Mouse (Mus musculus): ENCODE measurements around the gene Atg4c.

The Atg4c gene

GRCm38 (mm10) chr4:99193810-99194582, at the start of gene Atg4c:
Gene Atg4c (plus strand): TSS chr4:99193934.
- peak; percentile 74 to 81 for DNase-seq (ENCODE audit: low spot score in 2 of 2)

DNA sequence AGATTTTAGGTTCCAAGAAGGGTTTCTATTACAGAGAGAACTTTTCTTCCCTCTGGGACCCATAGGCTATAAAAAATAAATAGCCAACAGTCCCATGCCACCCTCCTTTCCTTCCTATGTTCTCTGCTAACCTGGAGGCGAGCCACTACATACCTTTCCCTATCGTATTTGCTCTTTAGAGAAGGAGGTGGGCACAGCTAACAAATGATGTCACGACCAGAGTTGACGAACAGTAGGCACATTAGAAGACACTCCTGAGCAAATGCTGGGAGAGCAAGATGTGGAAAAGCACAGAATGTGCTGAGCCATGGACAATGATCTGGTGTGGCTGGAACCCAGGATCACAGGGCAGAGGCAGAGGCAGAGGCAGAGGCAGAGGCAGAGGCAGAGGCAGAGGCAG, 42.3 kb upstream of the Atg4c start:
- no peak for DNase-seq (ENCODE audit: low spot score in 2 of 2)

GRCm38 (mm10) chr4:99151885-99152558, 41.7 kb upstream of the Atg4c start:
- DNase-seq (ENCODE audit: low spot score in 2 of 2): peak; percentile 21 to 56

DNA sequence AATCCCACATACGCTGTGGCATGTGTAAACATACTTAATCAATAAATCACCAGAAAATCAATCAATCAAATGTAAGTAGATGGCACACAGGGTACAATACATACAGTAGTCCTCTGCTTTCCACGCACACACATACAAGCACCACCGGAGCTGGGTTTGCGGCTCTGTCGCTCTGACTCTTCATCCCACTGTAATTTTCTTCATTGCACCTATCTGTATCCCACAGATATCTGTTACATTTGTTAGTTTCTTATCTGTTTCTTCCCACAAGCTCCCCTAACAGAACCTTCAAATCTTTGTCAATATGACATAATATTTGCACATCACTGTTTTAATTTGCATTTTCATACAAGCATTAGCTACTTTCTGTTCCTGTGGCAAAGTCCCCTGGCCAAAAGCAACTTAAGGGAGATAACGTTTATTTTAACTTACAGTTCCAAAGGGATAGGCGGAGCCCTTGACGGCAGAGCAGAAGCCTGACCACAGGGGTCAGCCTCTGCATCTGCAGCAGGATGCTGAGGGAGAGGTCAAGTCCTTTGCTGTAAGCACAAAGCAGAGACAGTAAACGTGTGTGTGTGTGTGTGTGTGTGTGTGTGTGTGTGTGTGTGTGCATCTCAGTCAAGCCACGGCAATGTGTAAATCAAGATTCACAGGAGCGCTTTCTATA, 37.0 kb upstream of the Atg4c start:
- DNase-seq (ENCODE audit: low spot score in 2 of 2): no peak

DNA sequence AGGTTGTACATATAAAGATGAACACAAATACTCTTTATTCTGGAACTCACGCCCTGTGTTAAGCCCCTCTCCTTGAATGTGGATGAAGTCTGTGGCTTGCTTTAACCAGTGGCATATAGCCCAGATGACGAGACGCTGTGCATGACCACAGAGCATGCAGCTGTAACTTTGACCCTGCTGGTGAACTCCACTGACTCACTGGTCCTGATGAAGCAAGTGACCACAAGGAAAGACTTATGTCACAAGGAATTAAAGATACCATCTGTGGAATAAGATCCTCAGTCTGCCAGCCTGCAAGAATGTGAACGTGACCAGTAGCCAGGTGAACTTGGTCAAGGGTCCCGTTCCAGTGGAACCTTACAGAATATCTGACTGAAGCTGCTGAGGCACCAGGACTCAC, 35.2 kb upstream of the Atg4c start:
- no peak for DNase-seq (ENCODE audit: low spot score in 2 of 2)

DNA sequence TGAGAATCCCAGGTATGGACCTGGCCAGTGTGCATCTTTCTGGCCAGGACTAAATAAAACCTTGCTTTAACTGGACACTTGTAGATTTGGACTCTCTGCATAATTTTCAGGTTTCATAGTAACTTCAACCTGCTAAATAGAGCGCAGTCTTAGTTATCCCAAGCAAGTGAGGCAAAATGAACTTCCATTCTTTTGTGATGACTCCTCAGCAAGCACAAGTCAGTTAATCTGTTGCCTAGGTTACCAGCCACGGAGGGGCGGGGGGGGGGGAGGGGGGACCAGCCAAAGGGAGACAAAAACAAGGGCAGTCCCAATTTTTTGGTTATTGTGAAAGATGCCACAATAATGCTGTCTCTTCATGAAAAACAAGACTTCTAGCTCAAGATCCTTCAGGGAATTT, 33.3 kb upstream of the Atg4c start:
- no peak for DNase-seq (ENCODE audit: low spot score in 2 of 2)

- DNase-seq (ENCODE audit: low spot score in 2 of 2): no peak
Observed at GRCm38 (mm10) chr4:99160899-99161298, 32.8 kb upstream of the Atg4c start.

- DNase-seq (ENCODE audit: low spot score in 2 of 2): peak; percentile 45 to 50
Observed at GRCm38 (mm10) chr4:99161457-99161971, 32.2 kb upstream of the Atg4c start.

- DNase-seq (ENCODE audit: low spot score in 2 of 2): no peak
Observed at GRCm38 (mm10) chr4:99163001-99163400, 30.7 kb upstream of the Atg4c start.

- peak in 1 of 2 experiments; percentile 46 for DNase-seq (ENCODE audit: low spot score in 2 of 2)
Observed at GRCm38 (mm10) chr4:99163547-99163946, 30.2 kb upstream of the Atg4c start.

DNA sequence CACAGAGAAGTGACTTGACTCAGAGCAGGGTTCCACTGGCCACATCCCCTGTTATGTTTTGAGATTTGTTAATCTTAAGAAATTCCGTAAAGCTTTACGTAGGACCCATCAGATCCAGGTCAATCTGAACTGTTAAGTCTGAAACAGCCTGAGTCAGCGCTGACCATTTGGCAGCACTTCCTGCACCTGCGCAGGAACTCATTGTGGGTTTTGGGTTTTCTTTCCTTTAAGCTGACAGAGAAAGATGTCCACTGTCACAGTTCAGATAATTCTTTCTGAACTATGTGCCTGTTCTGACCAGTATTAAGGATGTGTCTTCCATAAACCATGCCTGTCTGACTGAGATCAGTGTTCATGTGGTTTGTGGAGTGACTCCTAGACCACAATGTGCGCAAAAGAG, 24.9 kb upstream of the Atg4c start:
- DNase-seq (ENCODE audit: low spot score in 2 of 2): no peak

DNA sequence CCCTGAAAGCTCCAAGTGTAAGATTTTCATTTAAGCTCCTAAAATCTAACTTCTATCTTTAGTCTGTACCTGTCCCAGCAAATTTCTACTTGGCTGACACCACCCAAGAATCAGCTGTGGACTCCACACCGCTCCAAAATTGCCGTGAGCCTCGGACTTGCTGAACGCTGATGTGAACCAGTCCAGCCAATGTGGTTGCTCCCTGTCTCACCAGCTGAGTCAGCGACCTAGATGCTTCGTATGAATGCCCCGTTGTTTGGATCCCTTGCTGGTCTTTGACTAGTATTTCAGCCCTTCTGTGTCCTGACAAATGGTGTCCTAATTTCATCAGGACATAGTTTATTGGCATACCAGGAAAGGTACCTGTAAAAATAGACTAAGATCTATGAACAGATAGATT, 19.5 kb upstream of the Atg4c start:
- no peak for DNase-seq (ENCODE audit: low spot score in 2 of 2)

DNA sequence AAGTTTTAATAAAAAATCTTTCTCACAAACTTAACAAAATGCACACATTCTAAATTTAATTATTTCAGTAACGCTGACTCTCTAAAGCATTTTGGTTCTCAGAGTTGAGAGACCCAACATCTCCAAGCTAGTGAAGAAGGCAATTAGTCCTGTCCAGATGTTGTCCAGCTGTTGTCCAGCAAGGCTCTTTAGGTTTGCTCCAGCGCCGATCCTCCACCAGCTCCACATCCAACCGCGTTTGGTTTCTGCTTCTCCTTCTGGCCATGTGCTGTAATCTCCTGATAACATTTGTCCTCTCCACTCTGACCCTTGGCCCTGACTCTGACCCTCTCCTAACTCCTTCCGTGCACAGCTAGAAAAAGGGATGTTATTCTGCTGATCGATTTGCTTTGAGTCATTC, 16.9 kb upstream of the Atg4c start:
- no peak for DNase-seq (ENCODE audit: low spot score in 2 of 2)

DNA sequence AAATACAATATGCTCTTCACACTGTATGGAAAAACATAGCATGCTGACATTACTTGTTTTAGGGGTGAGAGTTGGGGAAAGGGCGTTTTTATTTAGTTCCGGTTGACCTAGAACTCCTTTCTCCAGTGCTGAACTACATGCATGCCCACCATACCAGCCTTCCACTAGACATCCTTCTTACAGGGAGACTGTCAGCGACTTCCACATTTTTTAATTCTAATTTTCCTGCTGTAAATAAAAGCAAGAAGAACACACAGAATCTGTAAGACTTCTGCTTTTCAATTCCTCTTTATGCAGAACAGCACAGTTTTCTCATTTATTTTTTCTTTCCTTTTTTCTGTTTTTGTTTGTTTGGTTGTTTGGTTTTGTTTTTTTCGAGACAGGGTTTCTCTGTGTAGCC, 16.5 kb upstream of the Atg4c start:
- no peak for DNase-seq (ENCODE audit: low spot score in 2 of 2)

DNA sequence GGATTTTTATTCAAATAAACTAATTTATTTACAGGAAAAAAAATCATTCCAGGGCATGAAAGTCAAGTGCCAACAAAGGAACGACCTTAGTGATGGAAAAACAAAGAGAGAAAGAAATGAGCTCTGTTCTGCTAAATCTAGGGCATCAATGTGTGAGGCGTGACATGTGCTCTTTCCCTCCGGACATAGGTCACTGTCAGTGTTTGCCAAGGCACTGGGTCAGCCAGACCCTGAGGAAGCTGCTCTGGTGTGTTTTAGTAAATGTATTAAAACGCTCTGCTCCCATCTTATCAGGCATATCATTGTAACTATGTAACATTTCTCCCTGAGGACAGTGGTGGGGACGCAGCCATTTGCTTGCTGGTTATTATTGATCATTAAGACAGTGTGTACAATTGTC, 14.9 kb upstream of the Atg4c start:
- DNase-seq (ENCODE audit: low spot score in 2 of 2): no peak

DNA sequence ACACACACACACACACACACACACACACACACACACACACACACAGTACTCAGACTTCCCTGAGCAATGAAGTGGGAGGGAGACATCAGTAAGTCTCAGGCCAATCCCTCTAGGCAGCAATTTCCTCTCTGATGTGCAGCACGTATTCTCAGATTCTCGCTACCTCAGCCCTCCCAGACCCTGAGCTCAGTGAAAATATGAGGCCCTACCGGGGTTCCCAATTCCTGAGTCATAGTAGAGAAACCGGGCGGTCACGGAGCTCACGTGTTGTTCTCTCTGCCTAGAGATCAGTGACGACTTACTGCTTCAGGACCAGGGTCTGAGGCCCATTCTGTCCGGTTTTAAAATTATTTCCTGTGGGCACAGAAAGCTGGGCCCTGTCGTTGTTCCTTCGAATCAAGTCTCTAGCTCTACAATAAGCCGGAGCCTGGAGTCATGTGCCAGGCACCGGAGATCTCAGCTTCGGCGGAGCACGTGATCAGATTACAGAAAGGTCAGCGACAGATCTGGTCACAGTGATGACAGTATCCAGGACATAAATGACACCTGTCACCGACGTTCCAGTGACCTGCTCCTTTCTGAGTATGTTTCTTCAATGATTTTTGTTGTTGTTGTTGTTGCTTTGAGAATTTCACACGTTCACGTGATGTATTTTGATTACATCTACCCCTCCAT, 14.2 kb upstream of the Atg4c start:
- no peak for DNase-seq (ENCODE audit: low spot score in 2 of 2)

GRCm38 (mm10) chr4:99180921-99181320, 12.8 kb upstream of the Atg4c start:
- peak; percentile 71 to 80 for DNase-seq (ENCODE audit: low spot score in 2 of 2)

DNA sequence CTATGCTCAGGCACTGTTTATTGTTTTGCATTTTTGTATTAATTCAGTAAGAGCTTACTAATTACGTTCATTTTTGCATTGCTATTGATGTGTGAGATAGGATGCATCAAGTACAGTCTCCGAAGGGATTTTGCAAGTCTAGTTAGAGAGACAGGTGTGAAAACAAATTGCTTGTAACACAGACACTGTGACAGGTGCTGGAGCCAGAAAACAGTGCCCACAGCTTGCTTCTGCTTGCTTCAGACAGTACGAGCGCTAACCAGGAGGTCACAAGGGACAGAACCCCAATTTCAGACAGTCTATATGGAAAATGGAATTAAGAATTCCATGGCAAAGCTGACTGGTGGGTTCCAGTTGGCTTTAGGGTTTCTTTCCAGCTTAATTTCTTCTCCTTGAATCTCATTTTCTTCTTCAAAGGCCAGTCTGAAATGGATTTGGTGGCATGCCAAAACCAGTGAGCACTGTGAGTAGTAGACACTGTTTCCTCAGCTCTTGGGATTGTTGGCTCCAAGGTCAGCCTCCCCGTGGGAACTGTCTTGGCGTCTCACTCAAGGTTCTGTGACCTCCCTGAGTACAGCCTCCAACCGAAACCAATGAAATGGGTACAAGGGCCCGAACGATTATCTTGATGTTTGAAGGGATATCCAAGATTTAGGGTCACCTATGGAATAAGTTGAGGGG, 11.9 kb upstream of the Atg4c start:
- peak in 1 of 2 experiments; percentile 57 for DNase-seq (ENCODE audit: low spot score in 2 of 2)

DNA sequence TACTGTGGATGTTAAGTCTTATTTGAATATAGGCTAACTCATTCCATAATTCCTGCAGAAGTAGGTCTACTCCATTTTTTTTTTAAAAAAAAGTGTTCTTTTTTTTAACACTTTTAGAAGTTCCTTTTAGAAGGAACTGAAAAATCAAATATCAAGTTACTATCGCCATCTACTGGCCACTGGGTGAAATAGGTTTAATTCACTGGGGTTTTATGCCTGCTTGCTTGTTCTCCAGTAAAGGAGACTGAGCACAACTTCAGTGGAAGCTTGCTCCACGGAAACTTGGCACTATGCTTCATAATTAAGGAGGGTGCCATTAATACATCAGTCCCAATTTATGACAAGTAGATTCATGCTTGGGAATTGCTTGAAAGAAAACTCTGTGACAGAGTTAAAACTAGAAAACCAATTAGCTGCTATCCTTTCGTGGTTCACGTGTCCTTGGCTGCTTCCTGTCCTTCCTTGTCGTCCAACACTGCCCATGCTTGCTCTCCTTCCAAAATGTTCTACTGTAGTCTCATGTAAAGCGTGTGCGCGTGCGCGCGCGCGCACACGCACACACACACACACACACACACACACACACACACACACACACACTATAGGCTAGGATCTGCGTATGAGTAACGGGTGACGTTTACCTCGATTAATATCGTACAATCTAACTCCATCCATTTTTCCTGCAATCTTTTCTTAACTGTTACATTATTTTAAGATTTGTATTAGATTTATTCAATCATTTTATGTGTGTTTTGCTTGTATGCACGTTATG, 10.9 kb upstream of the Atg4c start:
- no peak for DNase-seq (ENCODE audit: low spot score in 2 of 2)

- no peak for DNase-seq (ENCODE audit: low spot score in 2 of 2)
Observed at GRCm38 (mm10) chr4:99184678-99185077, 9.1 kb upstream of the Atg4c start.

- DNase-seq (ENCODE audit: low spot score in 2 of 2): no peak
Observed at GRCm38 (mm10) chr4:99185305-99185704, 8.4 kb upstream of the Atg4c start.
